Mouse (Mus musculus) midbrain, embryonic 12.5 days (tissue): Measurements from ENCODE around the gene Eif1b. TPM values are rescaled to one million over a fixed set of nuclear protein-coding genes. Genes with fewer than 3 reads are reported as not detected.

Experiments used
- ATAC-seq: fragments of 200-750 bp; cut with Nextera tagmentation; 2 replicates; pipeline ENCODE4 v1.8.0; 2017; ENCODE audit warnings: low read depth, moderate TSS enrichment, moderate library complexity; ENCODE audit not compliant: low FRiP score
- H3K27ac ChIP-seq: fragments of 300-500 bp; sonication (generic); replicated peaks from 2 replicates; pipeline ENCODE4 v1.5.1; 2016; ENCODE audit warnings: mild to moderate bottlenecking
- H3K27me3 ChIP-seq: fragments of 300-500 bp; sonication (generic); 2 replicates; pipeline ENCODE4 v1.6.1; 2016; ENCODE audit warnings: mild to moderate bottlenecking
- H3K36me3 ChIP-seq: fragments of 300-500 bp; sonication (generic); 2 replicates; pipeline ENCODE4 v1.6.1; 2016
- H3K4me1 ChIP-seq: fragments of 300-500 bp; sonication (generic); 2 replicates; pipeline ENCODE4 v1.6.1; 2016
- H3K4me2 ChIP-seq: fragments of 300-500 bp; sonication (generic); replicated peaks from 2 replicates; pipeline ENCODE4 v1.6.1; 2016; ENCODE audit warnings: mild to moderate bottlenecking, moderate library complexity
- H3K4me3 ChIP-seq: fragments of 300-500 bp; sonication (generic); 2 replicates; pipeline ENCODE4 v1.5.1; 2016; ENCODE audit warnings: mild to moderate bottlenecking
- H3K9ac ChIP-seq: fragments of 300-500 bp; sonication (generic); replicated peaks from 2 replicates; pipeline ENCODE4 v1.6.1; 2016; ENCODE audit warnings: mild to moderate bottlenecking, moderate library complexity
- H3K9me3 ChIP-seq: fragments of 300-500 bp; sonication (generic); 2 replicates; pipeline ENCODE4 v1.6.1; 2016; ENCODE audit warnings: mild to moderate bottlenecking
- WGBS: fragments of 180-500 bp; shearing (Covaris S2); methylation state at CpG from one replicate; pipeline ENCODE4 v1.1.7; 2016; 5-methylcytosine and 5-hydroxymethylcytosine counted together
- polyA plus RNA-seq: library from polyadenylated mRNA; unstranded; fragments of >200 nt; fragmentation: Nextera tagmentation; extraction: Ambion mirVana; gene quantifications from 2 replicates; pipeline ENCODE4 v1.2.1, GENCODE M21; 2016

Gene Eif1b
- polyA plus RNA-seq = 279 and 301 TPM in 2 replicates

DNA sequence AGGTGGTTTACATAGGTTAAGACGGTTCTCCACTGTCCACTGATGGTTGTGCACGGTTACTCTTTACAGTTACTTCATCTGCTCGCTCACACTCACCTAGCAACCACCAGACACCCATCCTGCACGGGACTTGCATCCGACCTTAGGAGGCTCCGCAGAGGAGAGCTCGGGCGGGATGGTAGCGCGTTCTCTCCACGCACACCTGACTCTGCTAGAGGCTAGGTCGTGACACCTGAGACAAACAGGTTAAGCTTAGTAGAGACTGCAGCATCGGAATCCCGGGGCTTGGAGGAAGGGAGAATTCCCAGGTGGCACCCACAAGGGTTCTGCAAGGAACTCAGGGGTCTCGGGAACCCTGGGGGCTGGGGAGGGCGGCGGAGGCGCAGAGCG is at the start of gene Eif1b:
TSS of gene Eif1b (plus strand) at position 223 of the 390 bp plus-strand sequence.
- Histone ChIP-seq H3K4me2 (peak within 1 kb of the TSS; percentile 89), H3K4me1 (peaks cover 16% of the 10 kb centered on the region), H3K9me3 (no peaks in the 10 kb centered on the region), H3K27me3 (no peaks in the 10 kb centered on the region), H3K36me3 (peaks cover 24% of the 10 kb centered on the region), H3K9ac (peak within 1 kb of the TSS; percentile 99), H3K27ac (peak within 1 kb of the TSS; percentile 92), H3K4me3 (peak within 1 kb of the TSS; percentile 100)
- WGBS = 2% methylated on average over 19 of the region's 19 CpGs
- peak; percentile 4; the same call in 1 of the 2 replicates for ATAC-seq

DNA sequence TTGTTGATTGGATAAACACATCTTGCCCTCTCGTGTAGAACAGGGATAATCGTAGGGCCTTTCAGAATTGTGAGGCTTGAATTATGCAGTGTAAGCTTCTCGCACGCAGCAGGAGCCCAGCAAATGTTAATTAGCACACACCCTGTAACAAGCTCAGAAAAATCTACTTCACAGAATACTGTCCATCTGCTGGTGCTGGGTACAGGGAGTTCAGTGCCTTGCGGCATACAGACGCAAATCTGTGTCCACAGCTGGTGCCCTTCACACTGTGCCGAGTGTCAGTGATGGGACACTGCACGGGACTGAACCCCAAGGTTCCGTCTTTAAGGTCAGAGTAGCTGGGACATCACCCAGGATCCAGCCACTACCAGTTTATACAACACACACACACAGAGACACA is 47.4 kb upstream of the Eif1b start:
- ATAC-seq = no peak
- Histone ChIP-seq H3K9me3 (0 out of 2 replicates have a peak, but pooled peaks cover 5% of the 10 kb centered on the region), H3K4me2 (no peak overlapping the region), H3K4me3 (no peak overlapping the region), H3K27ac (no peak overlapping the region), H3K27me3 (no peaks in the 10 kb centered on the region), H3K36me3 (no peaks in the 10 kb centered on the region), H3K4me1 (no peaks in the 10 kb centered on the region), H3K9ac (no peak overlapping the region)
- WGBS = 66% methylated on average over 9 of the region's 9 CpGs

DNA sequence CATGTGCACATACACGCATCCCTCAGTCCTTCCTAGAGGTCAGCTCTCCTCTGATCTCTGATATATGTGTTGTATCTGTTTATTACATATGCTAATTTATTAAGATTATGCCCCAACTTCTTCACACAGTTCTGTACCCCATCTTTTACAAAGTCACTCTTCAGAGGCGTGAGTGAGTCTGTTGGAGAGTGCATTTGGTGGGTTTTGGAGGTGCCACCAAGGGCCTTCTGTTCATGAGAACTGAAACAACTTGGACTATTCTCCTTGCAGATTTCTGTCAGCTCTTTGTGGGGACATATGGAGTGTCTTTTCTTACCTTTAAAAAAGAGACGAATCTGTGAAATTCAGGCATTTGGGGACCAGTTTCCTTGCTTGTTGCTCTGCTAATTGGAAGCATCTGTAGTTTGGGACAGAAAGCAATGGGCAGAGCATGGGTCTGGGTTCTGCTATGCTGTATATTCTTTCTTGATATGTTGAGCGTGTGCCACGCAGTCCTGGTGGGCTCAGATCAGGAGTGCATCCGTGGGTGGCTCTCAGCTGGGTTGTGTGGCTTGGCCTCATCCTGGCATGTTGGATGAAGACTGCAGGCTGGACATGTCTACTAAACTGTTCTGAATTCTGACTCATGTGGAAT is 42.2 kb upstream of the Eif1b start:
- Histone ChIP-seq H3K9ac (no peak overlapping the region), H3K4me1 (peaks cover 4% of the 10 kb centered on the region; the same call in 1 of the 2 replicates), H3K9me3 (no peaks in the 10 kb centered on the region), H3K4me3 (no peak overlapping the region), H3K27ac (no peak overlapping the region), H3K4me2 (no peak overlapping the region), H3K36me3 (no peaks in the 10 kb centered on the region), H3K27me3 (no peaks in the 10 kb centered on the region)
- no peak for ATAC-seq
- 88% methylated on average over 6 of the region's 6 CpGs for WGBS

DNA sequence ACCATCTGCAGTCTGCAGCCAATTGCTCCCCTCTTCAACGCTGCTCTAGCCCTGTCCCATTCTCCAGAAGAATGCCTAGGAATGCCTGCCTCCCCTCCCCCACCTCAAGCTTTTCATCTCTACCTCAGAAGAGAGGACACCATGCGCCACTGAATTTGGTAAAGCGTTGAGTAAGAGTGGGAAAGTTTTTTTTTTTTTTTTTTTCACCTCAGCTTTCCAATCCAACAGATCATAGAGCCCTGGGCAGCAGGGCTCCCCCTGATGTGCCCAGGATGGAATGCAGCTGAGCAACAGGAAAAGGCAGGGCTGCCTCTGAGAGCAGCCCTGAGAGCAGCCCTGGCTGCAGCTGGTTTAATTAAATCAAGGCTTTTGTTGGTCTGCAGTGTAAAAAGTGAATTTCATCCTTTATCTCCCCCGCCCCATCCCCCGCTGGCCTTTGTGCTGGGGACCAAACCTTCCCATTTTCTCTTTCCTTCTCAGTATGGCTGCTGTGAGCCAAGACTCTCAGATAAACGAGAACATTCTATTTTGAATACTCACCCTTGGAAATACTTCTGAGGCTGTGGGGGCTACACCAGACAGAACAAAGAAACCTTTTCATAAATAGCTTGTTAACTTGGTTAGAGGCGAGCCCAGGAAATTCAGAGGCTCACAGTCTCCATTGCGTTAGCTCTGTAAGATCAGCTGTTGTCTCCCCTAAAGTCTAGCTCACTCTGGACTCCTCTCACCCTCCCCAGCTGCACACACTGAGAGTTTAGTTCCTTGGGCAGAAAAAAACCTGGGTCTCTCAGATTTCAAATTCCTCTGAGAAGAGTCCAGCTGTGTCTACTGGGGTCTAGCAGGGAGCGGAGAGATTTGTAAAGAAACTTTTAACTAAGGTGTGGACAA is 36.0 kb upstream of the Eif1b start:
- peak overlapping the region; percentile 70 for H3K27ac ChIP-seq
- no peak overlapping the region for H3K9ac ChIP-seq
- H3K36me3 ChIP-seq = no peaks in the 10 kb centered on the region
- H3K27me3 ChIP-seq = no peaks in the 10 kb centered on the region
- no peak overlapping the region for H3K4me3 ChIP-seq
- WGBS = 8% methylated on average over 9 of the region's 9 CpGs
- H3K9me3 ChIP-seq = 0 out of 2 replicates have a peak, but pooled peaks cover 3% of the 10 kb centered on the region
- no peak overlapping the region for H3K4me2 ChIP-seq
- ATAC-seq = peak; percentile 90
- peaks cover 20% of the 10 kb centered on the region for H3K4me1 ChIP-seq

GRCm38 (mm10) chr9:120470431-120470830 is 21.6 kb upstream of the Eif1b start:
- WGBS = 92% methylated on average over 1 of the region's 1 CpGs
- H3K4me3 ChIP-seq = no peak overlapping the region
- 0 out of 2 replicates have a peak, but pooled peaks cover 2% of the 10 kb centered on the region for H3K4me1 ChIP-seq
- no peak for ATAC-seq
- no peaks in the 10 kb centered on the region for H3K27me3 ChIP-seq
- no peaks in the 10 kb centered on the region for H3K36me3 ChIP-seq
- H3K9ac ChIP-seq = no peak overlapping the region
- H3K4me2 ChIP-seq = no peak overlapping the region
- H3K27ac ChIP-seq = no peak overlapping the region
- H3K9me3 ChIP-seq = no peaks in the 10 kb centered on the region

DNA sequence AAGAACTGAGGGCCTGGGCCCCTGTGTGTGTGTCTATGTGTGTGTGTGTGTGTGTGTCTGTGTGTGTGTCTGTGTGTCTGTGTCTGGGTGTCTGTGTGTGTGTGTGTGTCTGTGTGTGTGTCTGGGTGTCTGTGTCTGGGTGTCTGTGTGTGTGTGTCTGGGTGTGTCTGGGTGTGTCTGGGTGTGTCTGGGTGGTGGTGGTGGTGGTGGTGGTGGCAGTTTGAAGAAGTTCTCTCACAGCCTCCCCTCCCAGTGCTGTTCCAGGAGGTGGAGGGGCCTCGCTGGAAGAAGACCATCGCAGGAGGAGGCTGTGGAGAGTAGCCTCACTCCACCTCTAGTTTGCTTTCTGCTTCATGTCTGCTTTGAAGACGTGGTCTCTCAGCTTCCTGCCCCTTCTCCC is 10.4 kb upstream of the Eif1b start:
- Histone ChIP-seq H3K27me3 (no peaks in the 10 kb centered on the region), H3K4me3 (no peak overlapping the region), H3K4me2 (no peak overlapping the region), H3K9ac (no peak overlapping the region), H3K4me1 (no peaks in the 10 kb centered on the region), H3K27ac (no peak overlapping the region), H3K36me3 (no peaks in the 10 kb centered on the region), H3K9me3 (no peaks in the 10 kb centered on the region)
- ATAC-seq = no peak
- WGBS = 81% methylated on average over 3 of the region's 3 CpGs

GRCm38 (mm10) chr9:120482382-120482781 is 9.7 kb upstream of the Eif1b start:
- no peaks in the 10 kb centered on the region for H3K4me1 ChIP-seq
- ATAC-seq = no peak
- no peak overlapping the region for H3K9ac ChIP-seq
- 93% methylated on average over 4 of the region's 4 CpGs for WGBS
- no peaks in the 10 kb centered on the region for H3K27me3 ChIP-seq
- no peak overlapping the region for H3K4me3 ChIP-seq
- H3K4me2 ChIP-seq = no peak overlapping the region
- no peak overlapping the region for H3K27ac ChIP-seq
- H3K36me3 ChIP-seq = no peaks in the 10 kb centered on the region
- no peaks in the 10 kb centered on the region for H3K9me3 ChIP-seq

DNA sequence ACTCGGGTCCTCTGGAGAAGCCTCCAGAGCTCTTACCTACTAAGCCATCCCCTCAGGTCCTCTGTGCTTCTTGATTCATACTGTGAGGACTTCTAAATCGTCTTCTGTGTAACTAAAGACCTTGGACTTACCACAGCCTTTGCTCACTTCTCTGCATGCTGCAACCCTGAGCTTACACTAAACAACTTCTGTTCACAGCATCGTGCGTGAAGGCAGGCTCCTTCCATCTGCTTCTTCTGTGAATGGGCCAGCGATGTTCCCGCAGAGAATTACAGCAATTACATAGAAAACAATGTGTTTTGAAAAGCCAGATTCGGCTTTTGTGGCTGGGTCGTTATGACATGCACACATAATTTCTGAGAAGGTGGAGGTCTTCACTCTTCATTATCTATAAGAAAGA is 8.9 kb upstream of the Eif1b start:
- Histone ChIP-seq H3K4me2 (no peak overlapping the region), H3K27me3 (no peaks in the 10 kb centered on the region), H3K4me3 (no peak overlapping the region), H3K27ac (no peak overlapping the region), H3K4me1 (no peaks in the 10 kb centered on the region), H3K36me3 (no peaks in the 10 kb centered on the region), H3K9me3 (no peaks in the 10 kb centered on the region), H3K9ac (no peak overlapping the region)
- ATAC-seq = no peak
- 80% methylated on average over 8 of the region's 8 CpGs for WGBS

GRCm38 (mm10) chr9:120487076-120487475 is 5.0 kb upstream of the Eif1b start:
- no peaks in the 10 kb centered on the region for H3K36me3 ChIP-seq
- H3K9me3 ChIP-seq = no peaks in the 10 kb centered on the region
- H3K27me3 ChIP-seq = no peaks in the 10 kb centered on the region
- no peak for ATAC-seq
- WGBS = 85% methylated on average over 8 of the region's 8 CpGs
- H3K4me2 ChIP-seq = no peak overlapping the region
- no peak overlapping the region for H3K4me3 ChIP-seq
- no peak overlapping the region for H3K9ac ChIP-seq
- H3K27ac ChIP-seq = no peak overlapping the region
- H3K4me1 ChIP-seq = no peaks in the 10 kb centered on the region

DNA sequence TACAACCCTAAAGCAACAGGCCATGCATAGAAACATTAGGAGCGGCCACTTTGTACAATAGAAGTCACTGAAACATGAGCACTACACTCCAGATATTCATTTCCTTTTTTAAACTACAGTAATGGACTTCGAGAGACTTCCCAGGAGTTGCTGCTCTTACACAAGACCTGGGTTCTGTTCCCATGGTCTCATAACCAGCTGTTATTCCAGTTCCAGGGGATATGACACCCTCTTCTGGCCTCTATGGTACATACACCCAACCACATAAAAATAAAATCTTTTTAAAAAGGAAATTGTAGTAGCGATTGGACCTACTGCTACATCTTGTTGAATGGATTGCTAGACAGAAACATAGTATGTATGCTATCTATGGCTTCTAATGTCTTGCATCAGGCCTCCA is 523 bp upstream of the Eif1b start:
- no peak for ATAC-seq
- Histone ChIP-seq H3K9ac (no peak overlapping the region), H3K4me2 (peak overlapping the region; percentile 89; the same call in 1 of the 2 replicates), H3K4me1 (peaks cover 16% of the 10 kb centered on the region), H3K9me3 (no peaks in the 10 kb centered on the region), H3K4me3 (peak overlapping the region; percentile 100; the same call in 1 of the 2 replicates), H3K27me3 (no peaks in the 10 kb centered on the region), H3K27ac (no peak overlapping the region), H3K36me3 (peaks cover 24% of the 10 kb centered on the region)
- WGBS = 86% methylated on average over 3 of the region's 3 CpGs

DNA sequence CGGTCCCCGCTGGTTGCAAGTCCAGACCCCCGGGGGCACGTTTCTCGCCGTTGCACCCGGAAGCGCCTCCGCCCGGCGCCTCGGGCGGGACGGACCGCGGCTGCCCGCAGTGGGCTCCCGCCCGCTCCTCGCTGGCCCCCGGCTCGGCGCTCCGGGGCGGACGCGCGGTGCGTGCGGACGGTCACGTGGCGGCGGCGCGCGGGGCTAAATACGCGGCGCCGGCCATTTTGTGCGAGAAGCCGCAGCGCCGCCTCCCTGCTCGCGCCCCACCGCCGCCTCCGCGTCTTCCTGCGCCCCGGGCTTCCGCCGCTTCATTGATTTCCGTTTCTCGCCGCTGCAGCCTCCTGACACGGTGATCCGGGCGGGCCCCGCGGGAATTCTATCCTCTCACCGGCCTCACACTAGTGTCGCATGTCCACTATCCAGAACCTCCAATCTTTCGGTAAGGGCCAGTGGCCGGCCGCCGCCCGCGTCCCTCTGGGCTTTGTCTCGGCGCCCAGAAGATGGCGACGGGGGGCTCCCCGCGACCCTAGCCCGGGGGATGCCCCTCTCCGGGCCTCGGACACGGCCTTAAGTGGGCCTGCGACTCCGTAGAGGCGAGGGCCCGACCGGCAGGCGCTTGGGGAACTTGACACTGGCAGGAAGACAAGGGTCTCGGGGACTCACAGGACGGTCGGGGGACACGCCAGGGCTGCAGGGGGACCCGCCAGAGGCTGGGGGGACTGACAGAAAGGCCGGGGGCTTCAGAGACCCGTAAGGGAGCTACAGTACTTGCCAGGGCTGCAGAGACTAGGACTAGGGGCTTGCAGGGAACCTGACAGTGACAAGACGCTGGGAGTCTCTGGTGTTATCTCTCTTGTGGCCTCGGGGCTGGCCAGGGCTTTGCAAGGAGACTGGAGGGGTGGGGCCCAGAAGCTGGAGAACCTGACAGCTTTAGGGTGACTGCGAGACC is 644 bp downstream of the Eif1b start:
- ATAC-seq = peak; percentile 86

More for the DNA sequence above, 644 bp downstream of the Eif1b start:
- peak overlapping the region; percentile 89 for H3K4me2 ChIP-seq
- peak overlapping the region; percentile 92 for H3K27ac ChIP-seq
- under 1% methylated on average over 86 of the region's 97 CpGs for WGBS
- H3K9ac ChIP-seq = peak overlapping the region; percentile 99
- H3K27me3 ChIP-seq = no peaks in the 10 kb centered on the region
- H3K9me3 ChIP-seq = no peaks in the 10 kb centered on the region
- H3K4me1 ChIP-seq = peaks cover 16% of the 10 kb centered on the region
- peaks cover 24% of the 10 kb centered on the region for H3K36me3 ChIP-seq
- H3K4me3 ChIP-seq = peak overlapping the region; percentile 100
